Mouse (Mus musculus): ENCODE results near the gene Naa40.

DNA sequence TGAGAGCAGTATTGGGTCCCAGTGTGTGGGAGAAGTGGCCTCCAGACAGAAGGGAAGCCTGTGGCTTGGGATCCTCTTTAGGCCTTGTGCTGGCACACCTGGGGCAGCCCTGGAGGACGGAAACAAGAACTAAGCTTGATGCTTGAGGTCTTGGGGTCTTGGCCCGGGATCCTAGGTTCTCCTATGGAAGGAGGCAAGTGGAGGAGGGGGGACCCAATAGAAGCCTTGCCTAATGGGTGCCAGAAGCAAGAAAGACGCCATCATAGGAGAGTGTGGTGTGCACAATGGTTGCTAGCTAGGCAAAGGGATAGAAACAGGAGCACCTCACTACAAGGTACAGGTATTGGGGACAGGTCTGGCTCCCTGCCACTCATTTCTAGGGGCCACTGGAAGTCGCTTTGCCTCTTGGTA, 25.4 kb upstream of the Naa40 start:
- TF ChIP-seq TAL1 (IDR thresholded peaks at IDR 0.05; ENCODE audit: low read length) (no peak), GATA1 (IDR thresholded peaks at IDR 0.05; ENCODE audit: low read length) (no peak)

Measured in erythroblast, embryonic 14.5 days (primary cell).